Mouse (Mus musculus) forebrain, embryonic 13.5 days (tissue): ENCODE measurements at regions not wholly inside any gene's neighbourhood (a gene's known extent, or its start where the extent isn't known, plus 50 kb on each side); places are given as distances from the start of the nearest gene placed in this dataset.

Source experiments
- ATAC-seq: fragments of 200-750 bp; cut with Nextera tagmentation; 2 replicates; pipeline ENCODE4 v1.8.0; 2017
- H3K27ac ChIP-seq: fragments of 300-500 bp; sonication (generic); 2 replicates; pipeline ENCODE4 v1.5.1; 2015; ENCODE audit warnings: inconsistent platforms, mild to moderate bottlenecking, moderate library complexity
- H3K27me3 ChIP-seq: fragments of 300-500 bp; sonication (generic); 2 replicates; pipeline ENCODE4 v1.6.1; 2015; ENCODE audit warnings: mild to moderate bottlenecking, inconsistent platforms
- H3K36me3 ChIP-seq: fragments of 300-500 bp; sonication (generic); 2 replicates; pipeline ENCODE4 v1.6.1; 2015; ENCODE audit warnings: mild to moderate bottlenecking, inconsistent platforms; ENCODE audit not compliant: poor library complexity, severe bottlenecking
- H3K4me1 ChIP-seq: fragments of 300-500 bp; sonication (generic); 2 replicates; pipeline ENCODE4 v1.6.1; 2015; ENCODE audit warnings: inconsistent platforms
- H3K4me2 ChIP-seq: fragments of 300-500 bp; sonication (generic); 2 replicates; pipeline ENCODE4 v1.6.1; 2015; ENCODE audit warnings: inconsistent platforms, mild to moderate bottlenecking, moderate library complexity
- H3K4me3 ChIP-seq: fragments of 300-500 bp; sonication (generic); 2 replicates; pipeline ENCODE4 v1.5.1; 2015; ENCODE audit warnings: mild to moderate bottlenecking, inconsistent platforms
- H3K9ac ChIP-seq: fragments of 300-500 bp; sonication (generic); 2 replicates; pipeline ENCODE4 v1.6.1; 2015; ENCODE audit warnings: mild to moderate bottlenecking, inconsistent platforms
- H3K9me3 ChIP-seq: fragments of 300-500 bp; sonication (generic); replicated peaks from 2 replicates; pipeline ENCODE4 v1.6.1; 2016; ENCODE audit warnings: inconsistent platforms
- WGBS: fragments of 180-500 bp; shearing (Covaris S2); methylation state at CpG from one replicate; pipeline ENCODE4 v1.1.7; 2015; 5-methylcytosine and 5-hydroxymethylcytosine counted together

DNA sequence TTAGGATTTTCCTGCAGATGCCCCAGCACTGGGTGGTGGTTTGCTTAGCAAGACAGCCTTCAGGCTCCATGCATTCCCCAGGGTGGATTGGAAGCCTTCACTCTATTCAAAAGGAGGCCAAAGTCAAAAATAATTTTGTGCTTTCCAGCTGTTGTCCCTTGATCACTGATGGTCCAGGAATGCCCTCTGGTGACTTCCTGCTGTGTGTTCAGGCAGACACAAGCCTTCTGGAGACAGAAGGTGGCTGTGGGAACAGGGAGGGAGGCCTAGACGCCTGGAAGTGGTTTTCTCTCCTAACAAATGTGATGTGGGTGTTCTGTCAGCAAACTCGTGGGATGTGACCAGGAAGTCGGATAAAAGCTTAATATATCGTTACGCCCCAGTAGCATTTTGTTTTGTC lies 81.3 kb downstream of the Atp6ap1l start:
- no peaks in the 10 kb centered on the region for H3K27me3 ChIP-seq
- 69% methylated on average over 5 of the region's 5 CpGs for WGBS
- H3K4me3 ChIP-seq: no peak overlapping the region
- no peaks in the 10 kb centered on the region for H3K36me3 ChIP-seq
- no peak for ATAC-seq
- H3K9me3 ChIP-seq: no peaks in the 10 kb centered on the region
- H3K4me1 ChIP-seq: no peaks in the 10 kb centered on the region
- no peak overlapping the region for H3K9ac ChIP-seq
- no peak overlapping the region for H3K4me2 ChIP-seq
- no peak overlapping the region for H3K27ac ChIP-seq

DNA sequence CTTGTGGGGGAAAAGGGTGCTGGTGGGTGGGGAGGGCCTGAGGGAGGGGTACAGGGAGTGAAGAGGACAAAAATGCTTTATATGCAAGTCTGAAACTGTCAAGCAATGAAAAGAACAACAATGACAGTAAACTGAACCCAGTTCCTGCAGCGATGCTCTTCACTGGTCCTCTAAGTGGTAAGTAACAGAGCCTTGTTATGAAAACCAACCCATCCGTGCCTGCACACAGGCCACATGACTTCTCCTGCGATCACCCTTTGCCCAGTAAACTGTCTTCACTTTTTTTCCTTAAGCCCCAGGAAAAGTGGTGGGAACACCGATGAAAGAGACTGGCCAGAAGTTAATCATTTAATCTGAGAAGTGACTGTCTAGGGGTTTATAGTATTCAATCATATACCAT lies 83.3 kb downstream of the Atp6ap1l start:
- no peaks in the 10 kb centered on the region for H3K27me3 ChIP-seq

GRCm38 (mm10) chr13:90820453-90820852 lies 84.7 kb downstream of the Atp6ap1l start:
- H3K27me3 ChIP-seq: no peaks in the 10 kb centered on the region
- H3K27ac ChIP-seq: no peak overlapping the region
- no peaks in the 10 kb centered on the region for H3K36me3 ChIP-seq
- H3K4me3 ChIP-seq: no peak overlapping the region
- no peak overlapping the region for H3K9ac ChIP-seq
- H3K4me2 ChIP-seq: no peak overlapping the region
- no peaks in the 10 kb centered on the region for H3K4me1 ChIP-seq
- ATAC-seq: no peak
- 25% methylated on average over 3 of the region's 3 CpGs for WGBS
- H3K9me3 ChIP-seq: no peaks in the 10 kb centered on the region

More for the DNA sequence above, 83.3 kb downstream of the Atp6ap1l start:
- no peak for ATAC-seq
- Histone ChIP-seq H3K4me1 (no peaks in the 10 kb centered on the region), H3K27ac (no peak overlapping the region), H3K4me3 (no peak overlapping the region), H3K4me2 (no peak overlapping the region), H3K9ac (no peak overlapping the region), H3K9me3 (no peaks in the 10 kb centered on the region), H3K36me3 (no peaks in the 10 kb centered on the region)
- 87% methylated on average over 4 of the region's 4 CpGs for WGBS

GRCm38 (mm10) chr13:90819934-90820333 lies 85.2 kb downstream of the Atp6ap1l start:
- H3K9ac ChIP-seq: no peak overlapping the region
- H3K36me3 ChIP-seq: no peaks in the 10 kb centered on the region
- no peak overlapping the region for H3K4me3 ChIP-seq
- no peaks in the 10 kb centered on the region for H3K4me1 ChIP-seq
- H3K4me2 ChIP-seq: no peak overlapping the region
- H3K27ac ChIP-seq: no peak overlapping the region
- H3K9me3 ChIP-seq: no peaks in the 10 kb centered on the region
- WGBS: 64% methylated on average over 7 of the region's 7 CpGs
- no peaks in the 10 kb centered on the region for H3K27me3 ChIP-seq
- no peak for ATAC-seq

DNA sequence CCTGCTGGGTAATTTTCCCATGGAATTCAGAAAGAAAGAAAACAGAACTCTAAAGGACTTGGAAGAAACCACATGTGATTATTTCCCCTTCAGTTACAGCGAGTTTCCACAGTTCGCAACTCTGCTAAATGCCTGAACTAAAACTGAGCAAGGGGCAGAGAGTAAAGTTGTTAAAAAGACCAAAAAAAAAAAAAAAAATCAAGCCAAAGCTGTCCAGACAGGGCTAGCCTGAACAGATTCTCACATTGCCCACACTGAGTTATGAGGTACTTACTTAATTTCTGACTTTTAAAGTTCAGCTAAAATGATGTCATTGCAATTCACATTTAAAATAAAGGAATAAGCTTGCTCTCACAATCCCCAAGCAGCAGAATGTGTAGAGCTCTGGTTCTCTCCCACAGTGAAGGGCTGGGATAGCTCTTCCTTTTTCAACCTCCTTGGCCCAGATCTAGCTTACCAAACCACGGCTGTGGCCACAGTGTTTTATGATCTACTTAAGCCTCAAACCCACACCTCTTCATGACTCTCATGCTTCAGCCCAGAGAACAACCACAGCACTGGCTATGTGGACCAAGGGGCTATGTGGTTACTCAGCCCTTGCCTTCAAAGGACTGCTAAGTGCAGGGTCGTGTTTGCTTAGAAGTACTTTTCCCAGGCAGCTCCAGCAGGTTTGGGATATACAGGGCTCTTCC lies 90.8 kb downstream of the Atp6ap1l start:
- Histone ChIP-seq H3K4me1 (no peaks in the 10 kb centered on the region), H3K4me2 (no peak overlapping the region), H3K9me3 (no peaks in the 10 kb centered on the region), H3K9ac (no peak overlapping the region), H3K4me3 (no peak overlapping the region), H3K27me3 (no peaks in the 10 kb centered on the region), H3K27ac (no peak overlapping the region), H3K36me3 (no peaks in the 10 kb centered on the region)
- 82% methylated on average over 4 of the region's 4 CpGs for WGBS
- ATAC-seq: no peak

- Histone ChIP-seq H3K4me1 (no peaks in the 10 kb centered on the region), H3K36me3 (no peaks in the 10 kb centered on the region), H3K27ac (no peak overlapping the region), H3K27me3 (no peaks in the 10 kb centered on the region), H3K4me3 (no peak overlapping the region), H3K9ac (no peak overlapping the region), H3K4me2 (no peak overlapping the region), H3K9me3 (0 out of 2 replicates have a peak, but pooled peaks cover 5% of the 10 kb centered on the region)
- 77% methylated on average over 6 of the region's 6 CpGs for WGBS
- ATAC-seq: no peak
These were observed 95.1 kb downstream of the Atp6ap1l start for GRCm38 (mm10) chr13:90810011-90810410.

- Histone ChIP-seq H3K36me3 (no peaks in the 10 kb centered on the region), H3K4me1 (no peaks in the 10 kb centered on the region), H3K27me3 (no peaks in the 10 kb centered on the region), H3K4me2 (no peak overlapping the region), H3K9ac (no peak overlapping the region), H3K4me3 (no peak overlapping the region), H3K27ac (no peak overlapping the region), H3K9me3 (no peaks in the 10 kb centered on the region)
- WGBS: 88% methylated on average over 2 of the region's 2 CpGs
- ATAC-seq: no peak
These were observed 105.5 kb downstream of the Atp6ap1l start for GRCm38 (mm10) chr13:90799641-90800040.

- Histone ChIP-seq H3K27ac (no peak overlapping the region), H3K36me3 (no peaks in the 10 kb centered on the region), H3K4me3 (no peak overlapping the region), H3K27me3 (no peaks in the 10 kb centered on the region), H3K9ac (no peak overlapping the region), H3K4me1 (no peaks in the 10 kb centered on the region), H3K4me2 (no peak overlapping the region), H3K9me3 (no peaks in the 10 kb centered on the region)
- no peak for ATAC-seq
- WGBS: 45% methylated on average over 6 of the region's 6 CpGs
These were observed 106.2 kb downstream of the Atp6ap1l start for GRCm38 (mm10) chr13:90798791-90799542.

GRCm38 (mm10) chr13:90798381-90798780 lies 106.8 kb downstream of the Atp6ap1l start:
- no peaks in the 10 kb centered on the region for H3K27me3 ChIP-seq

DNA sequence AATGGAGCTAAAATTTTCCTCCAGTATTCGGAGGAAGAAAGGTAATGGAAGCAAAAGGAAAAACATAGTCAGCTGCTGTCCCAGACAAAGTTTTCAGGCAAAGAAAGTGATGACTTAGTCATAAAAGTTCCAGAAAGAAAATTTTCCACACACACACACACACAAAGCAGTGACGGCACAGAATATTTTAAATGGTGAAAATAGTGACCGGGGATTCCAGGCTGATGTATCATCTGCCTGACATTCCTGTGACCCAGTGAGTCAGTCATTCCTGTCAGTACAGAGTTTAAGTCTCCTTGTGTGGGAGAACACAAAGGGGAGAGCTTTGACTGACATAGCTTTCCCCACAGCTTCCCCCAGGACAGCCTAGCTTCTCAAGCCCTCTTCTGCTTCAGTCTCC lies 107.9 kb downstream of the Atp6ap1l start:
- no peaks in the 10 kb centered on the region for H3K4me1 ChIP-seq
- no peak overlapping the region for H3K4me3 ChIP-seq
- H3K36me3 ChIP-seq: no peaks in the 10 kb centered on the region
- no peak for ATAC-seq
- no peak overlapping the region for H3K27ac ChIP-seq
- 94% methylated on average over 3 of the region's 3 CpGs for WGBS
- no peak overlapping the region for H3K9ac ChIP-seq
- H3K4me2 ChIP-seq: no peak overlapping the region
- H3K9me3 ChIP-seq: no peaks in the 10 kb centered on the region
- no peaks in the 10 kb centered on the region for H3K27me3 ChIP-seq

More at GRCm38 (mm10) chr13:90798381-90798780, 106.8 kb downstream of the Atp6ap1l start:
- no peak overlapping the region for H3K27ac ChIP-seq
- 58% methylated on average over 2 of the region's 2 CpGs for WGBS
- no peaks in the 10 kb centered on the region for H3K36me3 ChIP-seq
- no peak overlapping the region for H3K4me2 ChIP-seq
- no peak for ATAC-seq
- H3K4me1 ChIP-seq: no peaks in the 10 kb centered on the region
- H3K9me3 ChIP-seq: no peaks in the 10 kb centered on the region
- no peak overlapping the region for H3K4me3 ChIP-seq
- no peak overlapping the region for H3K9ac ChIP-seq

DNA sequence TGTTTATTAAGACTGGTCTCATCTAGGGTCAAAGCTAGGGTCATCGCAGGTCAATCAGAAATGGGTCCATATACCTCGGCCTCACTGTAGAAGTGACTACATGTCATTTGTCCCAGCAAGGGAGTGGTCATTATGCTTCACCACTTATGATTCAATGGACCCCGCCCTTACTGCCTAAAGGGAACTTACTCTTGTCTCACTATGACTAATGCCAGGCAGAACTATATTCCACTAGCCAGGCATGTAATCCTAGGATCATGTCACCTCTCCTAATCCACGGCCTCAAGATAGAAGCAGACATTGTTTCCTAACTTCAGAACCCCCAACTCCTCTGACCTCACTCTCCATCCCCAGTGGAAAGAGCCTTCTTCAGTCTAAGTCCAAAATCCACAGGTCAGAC lies 108.3 kb downstream of the Atp6ap1l start:
- ATAC-seq: no peak
- 89% methylated on average over 4 of the region's 4 CpGs for WGBS

GRCm38 (mm10) chr13:90782435-90782834 lies 122.7 kb downstream of the Atp6ap1l start:
- no peaks in the 10 kb centered on the region for H3K9me3 ChIP-seq
- H3K4me2 ChIP-seq: no peak overlapping the region
- no peaks in the 10 kb centered on the region for H3K4me1 ChIP-seq
- no peak overlapping the region for H3K27ac ChIP-seq
- no peak overlapping the region for H3K4me3 ChIP-seq
- WGBS: 79% methylated on average over 1 of the region's 1 CpGs
- H3K9ac ChIP-seq: no peak overlapping the region
- no peaks in the 10 kb centered on the region for H3K36me3 ChIP-seq
- ATAC-seq: no peak
- H3K27me3 ChIP-seq: no peaks in the 10 kb centered on the region

More for the DNA sequence above, 108.3 kb downstream of the Atp6ap1l start:
- Histone ChIP-seq H3K27ac (no peak overlapping the region), H3K9me3 (no peaks in the 10 kb centered on the region), H3K4me3 (no peak overlapping the region), H3K9ac (no peak overlapping the region), H3K27me3 (no peaks in the 10 kb centered on the region), H3K4me2 (no peak overlapping the region), H3K4me1 (no peaks in the 10 kb centered on the region), H3K36me3 (no peaks in the 10 kb centered on the region)
